In genomic region chr9:116817196-116817595, GRCm38 (mm10) we compare ENCODE assay signal across 18 mouse cellular contexts.
"Had no signal": no experiment of that assay in that cellular context is flagged by ENCODE, and none has a peak within 500 bp of the region (broad histone marks: within the 10 kb centered on the region; RNA-seq: fewer than 3 reads in every experiment).

No protein-coding gene starts in this region.

- H3K36me3 ChIP-seq: midbrain, embryonic 10.5 days; midbrain, embryonic 12.5 days; neural tube, embryonic 13.5 days; neural tube, embryonic 15.5 days had no signal

- H3K4me3 ChIP-seq: midbrain, embryonic 10.5 days; midbrain, embryonic 12.5 days; neural tube, embryonic 13.5 days; neural tube, embryonic 15.5 days had no signal

- ATAC-seq: midbrain, embryonic 16.5 days had no signal

- H3K27me3 ChIP-seq: midbrain, embryonic 12.5 days; neural tube, embryonic 13.5 days; neural tube, embryonic 15.5 days had no signal

- H3K9ac ChIP-seq: lung, embryonic 14.5 days; midbrain, embryonic 12.5 days; neural tube, embryonic 13.5 days; neural tube, embryonic 15.5 days had no signal

- DNase-seq: lung, adult 18-20 months; lung, embryonic 14.5 days; lung, postnatal 10 days; lung, postnatal 4 days; midbrain, embryonic 14.5 days; retina, postnatal 1 day; right cerebral cortex, adult 18-20 months; right cerebral cortex, postnatal 25 days; right cerebral cortex, postnatal 4 days; spleen, adult 18-20 months; thymus, adult 18-20 months; thymus, postnatal 14 days; thymus, postnatal 36 days had no signal

- H3K4me2 ChIP-seq: lung, embryonic 14.5 days; midbrain, embryonic 12.5 days; neural tube, embryonic 13.5 days; neural tube, embryonic 15.5 days had no signal

- H3K4me1 ChIP-seq: midbrain, embryonic 10.5 days; midbrain, embryonic 12.5 days had no signal

- H3K27ac ChIP-seq: midbrain, embryonic 10.5 days; midbrain, embryonic 12.5 days; neural tube, embryonic 13.5 days; neural tube, embryonic 15.5 days had no signal

- H3K9me3 ChIP-seq: midbrain, embryonic 10.5 days; midbrain, embryonic 12.5 days; neural tube, embryonic 13.5 days; neural tube, embryonic 15.5 days had no signal
